Mouse (Mus musculus): ENCODE data around the gene Wdfy1. TPM values are rescaled to one million over a fixed set of nuclear protein-coding genes. Genes with fewer than 3 reads are reported as not detected.
A peak's percentile ranks its signal among the peaks of the same experiment; 100 is the strongest.

Gene Wdfy1
- polyA plus RNA-seq (2014; fragmentation: Nextera tagmentation; extraction: Ambion mirVana) = 23.7 and 24.5 TPM in 2 replicates

DNA sequence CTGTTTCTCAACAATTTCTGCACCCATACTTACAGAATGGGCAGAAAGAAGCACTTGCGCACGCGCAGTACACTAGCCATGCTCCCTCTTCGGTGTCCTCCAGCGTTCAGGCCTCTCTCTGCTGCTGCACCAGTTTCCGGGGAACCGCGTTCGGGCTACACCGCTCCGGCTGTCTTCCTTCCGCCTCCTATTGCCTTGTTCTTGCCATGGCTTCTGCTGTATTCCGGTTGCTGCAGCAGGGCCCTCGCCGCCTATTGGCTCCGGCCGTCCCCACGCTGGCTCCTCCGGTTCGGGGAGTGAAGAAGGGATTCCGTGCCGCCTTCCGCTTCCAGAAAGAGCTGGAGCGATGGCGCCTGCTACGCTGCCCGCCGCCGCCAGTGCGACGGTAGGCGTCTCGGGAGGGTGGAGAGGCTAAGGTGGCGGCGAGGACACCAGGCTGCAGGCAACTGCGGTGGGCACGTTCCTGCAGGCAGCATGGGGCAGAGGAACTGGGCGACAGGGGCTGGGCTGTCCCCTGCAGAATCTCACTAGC is at the start of gene Wdfy1, which contains the start of gene Mrpl44:
Gene Wdfy1, minus strand, starts transcription at position 217 of the 532 bp plus-strand sequence.
Gene Mrpl44, plus strand, starts transcription at position 92 of the 532 bp plus-strand sequence.
- H3K9me3 ChIP-seq (replicated peaks; ENCODE audit: control insufficient read depth, low read length) = no peaks in the 10 kb centered on the region
- peak within 1 kb of the TSS; percentile 73 for H3K27ac ChIP-seq (ENCODE audit: low read depth, low read length)
- H3K9ac ChIP-seq (ENCODE audit: low read depth, low read length) = peak within 1 kb of the TSS; percentile 81
- H3K27me3 ChIP-seq (ENCODE audit: control insufficient read depth, insufficient read depth, low read length) = no peaks in the 10 kb centered on the region
- H3K4me1 ChIP-seq (ENCODE audit: control insufficient read depth, insufficient read depth, low read length) = peaks cover 2% of the 10 kb centered on the region; the same call in 1 of the 2 replicates
- ATAC-seq (replicated peaks; ENCODE audit: insufficient number of reproducible peaks, low FRiP score, low TSS enrichment) = peak; percentile 97
- H3K36me3 ChIP-seq (ENCODE audit: control insufficient read depth, insufficient read depth, low read length) = peaks cover 15% of the 10 kb centered on the region
- peak within 1 kb of the TSS; percentile 68 for H3K4me3 ChIP-seq (ENCODE audit: low read depth, low read length)
- peak within 1 kb of the TSS; percentile 69 for H3K4me2 ChIP-seq
- WGBS (ENCODE audit: insufficient replicate concordance) = under 1% methylated on average over 38 of the region's 38 CpGs

DNA sequence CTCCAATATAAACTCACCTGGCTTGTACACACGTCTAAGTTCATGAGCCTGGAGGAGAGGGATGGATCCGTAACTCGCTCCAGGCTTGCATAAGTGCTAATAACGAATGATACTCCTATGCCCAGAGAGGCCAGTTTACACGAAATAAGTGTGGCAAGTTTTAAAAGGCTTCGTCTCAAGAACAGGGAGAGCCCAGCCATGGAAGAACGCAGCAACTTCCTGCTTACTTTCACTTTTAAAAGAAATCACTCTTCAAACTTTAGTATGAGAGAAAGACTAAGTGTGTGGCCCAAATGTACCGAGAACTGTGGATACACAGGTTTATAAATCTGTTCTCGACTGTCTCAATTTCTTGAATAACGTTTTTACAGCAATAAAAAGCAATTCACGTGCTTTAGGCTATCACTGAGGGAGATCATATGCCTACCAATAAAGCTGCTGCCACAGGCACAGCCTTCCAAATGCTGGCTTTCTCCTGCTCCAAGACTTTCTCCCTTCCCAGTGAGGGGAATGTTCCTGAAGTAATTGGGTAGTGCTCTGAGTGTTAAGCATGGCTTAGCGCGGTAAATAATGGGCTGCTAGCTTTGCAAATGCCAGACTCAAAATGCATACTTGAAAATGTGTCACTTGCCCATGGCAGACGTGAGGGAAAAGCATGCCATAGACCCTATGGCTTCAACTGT is 48.1 kb upstream of the Wdfy1 start:
- Histone ChIP-seq H3K27ac (ENCODE audit: low read depth, low read length) (no peak overlapping the region), H3K4me3 (ENCODE audit: low read depth, low read length) (no peak overlapping the region), H3K9me3 (replicated peaks; ENCODE audit: control insufficient read depth, low read length) (no peaks in the 10 kb centered on the region), H3K4me2 (no peak overlapping the region), H3K27me3 (ENCODE audit: control insufficient read depth, insufficient read depth, low read length) (no peaks in the 10 kb centered on the region), H3K4me1 (ENCODE audit: control insufficient read depth, insufficient read depth, low read length) (peaks cover 12% of the 10 kb centered on the region), H3K36me3 (ENCODE audit: control insufficient read depth, insufficient read depth, low read length) (no peaks in the 10 kb centered on the region), H3K9ac (ENCODE audit: low read depth, low read length) (no peak overlapping the region)
- 77% methylated on average over 14 of the region's 14 CpGs for WGBS (ENCODE audit: insufficient replicate concordance)
- no peak for ATAC-seq (replicated peaks; ENCODE audit: insufficient number of reproducible peaks, low FRiP score, low TSS enrichment)

DNA sequence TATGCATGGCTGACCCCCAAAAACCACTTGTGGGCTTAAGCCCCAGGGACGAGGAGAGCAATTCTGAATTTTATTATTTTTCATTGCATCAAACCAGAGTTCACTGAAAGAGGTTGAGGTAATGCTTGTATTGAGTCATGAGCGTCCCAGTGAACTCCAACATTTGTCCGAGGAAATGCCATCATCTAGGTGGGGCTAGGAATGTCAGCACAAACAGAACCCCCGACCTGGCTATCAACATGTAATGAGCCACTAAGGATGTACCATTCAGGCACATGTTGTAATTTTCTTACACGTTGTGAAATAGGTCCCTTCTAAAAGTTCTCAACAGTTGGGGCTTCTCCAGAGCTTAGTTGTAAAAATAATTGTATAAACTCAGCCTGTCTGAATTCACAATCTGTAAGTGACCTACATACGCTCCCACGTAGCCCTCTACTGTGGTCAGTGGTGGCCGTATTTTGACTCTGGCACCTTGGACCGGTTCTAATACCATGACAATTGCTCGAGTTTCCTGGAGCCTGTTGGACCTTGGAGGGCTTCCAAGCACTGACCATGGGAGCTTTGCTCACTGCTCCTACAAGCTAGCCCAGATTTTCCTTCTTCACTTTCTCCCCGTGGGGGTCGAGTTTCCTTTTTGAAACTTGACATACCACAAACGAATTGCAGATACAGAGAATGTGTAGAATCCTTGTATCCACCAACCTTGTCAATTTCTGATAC is 47.0 kb upstream of the Wdfy1 start:
- Histone ChIP-seq H3K27me3 (ENCODE audit: control insufficient read depth, insufficient read depth, low read length) (no peaks in the 10 kb centered on the region), H3K9me3 (replicated peaks; ENCODE audit: control insufficient read depth, low read length) (no peaks in the 10 kb centered on the region), H3K36me3 (ENCODE audit: control insufficient read depth, insufficient read depth, low read length) (no peaks in the 10 kb centered on the region), H3K27ac (ENCODE audit: low read depth, low read length) (no peak overlapping the region), H3K4me1 (ENCODE audit: control insufficient read depth, insufficient read depth, low read length) (peaks cover 12% of the 10 kb centered on the region), H3K4me2 (no peak overlapping the region), H3K9ac (ENCODE audit: low read depth, low read length) (no peak overlapping the region), H3K4me3 (ENCODE audit: low read depth, low read length) (no peak overlapping the region)
- no peak for ATAC-seq (replicated peaks; ENCODE audit: insufficient number of reproducible peaks, low FRiP score, low TSS enrichment)
- WGBS (ENCODE audit: insufficient replicate concordance) = 64% methylated on average over 13 of the region's 13 CpGs

DNA sequence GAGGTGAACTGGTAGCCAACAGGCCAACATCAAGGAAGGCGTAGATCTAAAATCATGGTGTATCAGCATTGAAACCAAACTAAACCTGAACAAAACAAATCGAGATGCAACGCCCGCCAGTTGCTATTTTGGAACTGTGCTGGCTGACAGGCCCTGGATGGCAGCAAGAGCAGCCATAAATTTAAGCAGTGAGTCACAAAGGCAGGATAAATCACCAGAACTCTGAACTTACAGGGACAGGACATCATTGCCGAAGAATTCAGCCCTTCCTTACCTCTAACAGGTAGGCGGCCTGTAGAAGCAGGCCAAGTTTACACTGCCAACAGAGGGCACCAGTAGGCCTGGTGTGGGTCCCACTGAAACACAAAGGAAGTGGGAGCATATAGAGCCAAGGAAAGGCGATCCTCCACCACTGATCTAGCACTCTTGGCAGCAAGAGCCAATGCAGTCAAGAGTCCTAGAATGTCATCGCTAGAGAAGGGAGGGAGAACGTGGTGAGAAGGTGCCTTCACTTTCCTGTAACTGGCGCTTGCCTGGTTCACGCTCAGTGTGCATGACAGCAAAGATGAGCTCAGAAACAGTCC is 43.4 kb upstream of the Wdfy1 start:
- H3K27me3 ChIP-seq (ENCODE audit: control insufficient read depth, insufficient read depth, low read length) = no peaks in the 10 kb centered on the region
- H3K9ac ChIP-seq (ENCODE audit: low read depth, low read length) = no peak overlapping the region
- no peak overlapping the region for H3K4me3 ChIP-seq (ENCODE audit: low read depth, low read length)
- ATAC-seq (replicated peaks; ENCODE audit: insufficient number of reproducible peaks, low FRiP score, low TSS enrichment) = no peak
- WGBS (ENCODE audit: insufficient replicate concordance) = 81% methylated on average over 11 of the region's 11 CpGs
- H3K4me2 ChIP-seq = no peak overlapping the region
- no peak overlapping the region for H3K27ac ChIP-seq (ENCODE audit: low read depth, low read length)
- H3K4me1 ChIP-seq (ENCODE audit: control insufficient read depth, insufficient read depth, low read length) = peaks cover 6% of the 10 kb centered on the region
- no peaks in the 10 kb centered on the region for H3K9me3 ChIP-seq (replicated peaks; ENCODE audit: control insufficient read depth, low read length)
- no peaks in the 10 kb centered on the region; the same call in 1 of the 2 replicates for H3K36me3 ChIP-seq (ENCODE audit: control insufficient read depth, insufficient read depth, low read length)

DNA sequence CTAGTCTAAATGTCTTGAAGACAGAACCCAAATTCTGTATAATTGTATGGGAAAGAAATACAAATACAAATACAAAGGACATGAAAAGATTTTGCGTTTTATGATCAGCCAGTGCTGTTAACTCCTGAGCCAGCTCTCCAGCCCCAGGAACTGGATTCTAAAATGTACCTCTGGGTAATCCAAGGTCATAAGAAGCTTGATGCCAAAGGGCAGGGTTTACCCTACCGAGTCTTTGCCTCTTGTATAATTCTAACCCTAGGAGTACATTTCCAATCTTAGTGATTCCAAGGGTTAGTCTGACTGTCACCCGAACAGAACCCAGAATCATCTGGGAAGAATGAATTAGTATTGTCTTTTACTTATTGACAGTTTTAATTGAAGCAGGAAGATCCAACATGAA is 39.5 kb upstream of the Wdfy1 start:
- Histone ChIP-seq H3K4me1 (ENCODE audit: control insufficient read depth, insufficient read depth, low read length) (no peaks in the 10 kb centered on the region; the same call in 1 of the 2 replicates), H3K27ac (ENCODE audit: low read depth, low read length) (no peak overlapping the region), H3K27me3 (ENCODE audit: control insufficient read depth, insufficient read depth, low read length) (no peaks in the 10 kb centered on the region), H3K4me3 (ENCODE audit: low read depth, low read length) (no peak overlapping the region), H3K4me2 (no peak overlapping the region), H3K9ac (ENCODE audit: low read depth, low read length) (no peak overlapping the region), H3K9me3 (replicated peaks; ENCODE audit: control insufficient read depth, low read length) (no peaks in the 10 kb centered on the region), H3K36me3 (ENCODE audit: control insufficient read depth, insufficient read depth, low read length) (peaks cover 5% of the 10 kb centered on the region; the same call in 1 of the 2 replicates)
- WGBS (ENCODE audit: insufficient replicate concordance) = 85% methylated on average over 3 of the region's 3 CpGs
- ATAC-seq (replicated peaks; ENCODE audit: insufficient number of reproducible peaks, low FRiP score, low TSS enrichment) = no peak

DNA sequence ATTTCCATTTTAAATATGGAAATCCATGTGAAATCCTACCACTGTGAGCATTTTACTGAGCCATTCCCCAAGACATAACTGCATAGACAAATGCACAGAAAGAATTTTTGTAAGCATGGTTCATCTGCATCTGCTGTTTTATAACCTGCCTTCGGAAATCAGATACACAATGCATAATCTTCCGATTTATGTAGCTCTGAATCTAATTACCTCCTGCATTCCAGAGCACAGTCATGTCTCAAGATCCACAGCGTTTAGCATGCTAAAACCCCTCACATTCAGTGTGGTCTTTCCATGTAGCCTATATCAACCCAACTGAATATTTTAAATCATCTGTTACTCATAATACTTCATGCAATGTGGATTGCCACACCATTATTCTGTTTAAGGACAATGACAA is 33.5 kb upstream of the Wdfy1 start:
- no peak overlapping the region for H3K27ac ChIP-seq (ENCODE audit: low read depth, low read length)
- H3K4me3 ChIP-seq (ENCODE audit: low read depth, low read length) = no peak overlapping the region
- no peak for ATAC-seq (replicated peaks; ENCODE audit: insufficient number of reproducible peaks, low FRiP score, low TSS enrichment)
- no peak overlapping the region for H3K9ac ChIP-seq (ENCODE audit: low read depth, low read length)
- WGBS (ENCODE audit: insufficient replicate concordance) = 73% methylated on average over 3 of the region's 3 CpGs
- no peak overlapping the region for H3K4me2 ChIP-seq
- no peaks in the 10 kb centered on the region for H3K9me3 ChIP-seq (replicated peaks; ENCODE audit: control insufficient read depth, low read length)
- no peaks in the 10 kb centered on the region for H3K27me3 ChIP-seq (ENCODE audit: control insufficient read depth, insufficient read depth, low read length)
- peaks cover 5% of the 10 kb centered on the region; the same call in 1 of the 2 replicates for H3K36me3 ChIP-seq (ENCODE audit: control insufficient read depth, insufficient read depth, low read length)
- peaks cover 14% of the 10 kb centered on the region for H3K4me1 ChIP-seq (ENCODE audit: control insufficient read depth, insufficient read depth, low read length)

DNA sequence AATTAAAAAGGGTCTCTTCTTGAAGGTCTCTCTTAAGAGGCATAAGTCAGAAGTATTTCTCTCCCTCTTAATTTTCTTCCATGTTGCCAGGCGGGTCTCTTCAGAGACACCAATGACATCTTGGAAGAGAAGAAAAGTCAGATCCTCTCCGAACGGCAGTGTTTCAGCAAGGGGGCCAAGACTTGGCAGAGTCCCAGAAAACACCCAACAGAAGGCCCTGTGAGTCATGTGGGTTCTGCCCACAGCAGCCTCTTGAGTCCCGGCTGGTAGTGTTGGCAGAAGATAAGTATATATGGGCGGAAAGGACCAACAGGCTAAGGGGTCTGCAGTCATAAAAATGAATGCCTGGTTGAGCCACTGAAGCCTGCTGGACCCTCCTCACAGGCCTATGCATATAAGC is 30.9 kb upstream of the Wdfy1 start:
- H3K27me3 ChIP-seq (ENCODE audit: control insufficient read depth, insufficient read depth, low read length) = no peaks in the 10 kb centered on the region
- ATAC-seq (replicated peaks; ENCODE audit: insufficient number of reproducible peaks, low FRiP score, low TSS enrichment) = 0 out of 2 replicates have a peak, but pooled peaks have one; percentile 28
- peaks cover 14% of the 10 kb centered on the region for H3K4me1 ChIP-seq (ENCODE audit: control insufficient read depth, insufficient read depth, low read length)
- 53% methylated on average over 5 of the region's 5 CpGs for WGBS (ENCODE audit: insufficient replicate concordance)
- no peak overlapping the region for H3K4me2 ChIP-seq
- H3K36me3 ChIP-seq (ENCODE audit: control insufficient read depth, insufficient read depth, low read length) = peaks cover 2% of the 10 kb centered on the region; the same call in 1 of the 2 replicates
- no peaks in the 10 kb centered on the region for H3K9me3 ChIP-seq (replicated peaks; ENCODE audit: control insufficient read depth, low read length)
- no peak overlapping the region for H3K4me3 ChIP-seq (ENCODE audit: low read depth, low read length)
- H3K27ac ChIP-seq (ENCODE audit: low read depth, low read length) = no peak overlapping the region
- H3K9ac ChIP-seq (ENCODE audit: low read depth, low read length) = no peak overlapping the region

DNA sequence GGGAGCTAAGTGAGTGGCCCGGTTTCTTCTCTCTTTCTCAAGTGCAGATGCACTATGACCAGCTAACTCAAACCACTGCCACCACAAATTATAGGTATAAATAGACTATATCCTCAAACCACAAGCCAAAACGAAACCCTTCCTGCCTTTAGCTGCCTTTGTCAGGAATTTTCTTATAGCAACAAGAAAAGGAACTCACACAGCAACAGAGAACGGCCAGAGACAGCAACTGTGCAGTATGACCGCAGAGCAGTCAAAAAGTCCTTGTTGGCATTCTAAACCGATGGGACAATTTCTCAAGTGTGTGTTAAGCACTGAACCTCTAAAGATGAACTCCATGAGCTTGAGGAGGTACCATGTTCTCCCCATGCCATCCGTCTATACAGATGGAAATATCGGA is 27.7 kb upstream of the Wdfy1 start:
- ATAC-seq (replicated peaks; ENCODE audit: insufficient number of reproducible peaks, low FRiP score, low TSS enrichment) = no peak
- Histone ChIP-seq H3K27ac (ENCODE audit: low read depth, low read length) (no peak overlapping the region), H3K9me3 (replicated peaks; ENCODE audit: control insufficient read depth, low read length) (no peaks in the 10 kb centered on the region), H3K36me3 (ENCODE audit: control insufficient read depth, insufficient read depth, low read length) (no peaks in the 10 kb centered on the region), H3K4me3 (ENCODE audit: low read depth, low read length) (no peak overlapping the region), H3K27me3 (ENCODE audit: control insufficient read depth, insufficient read depth, low read length) (no peaks in the 10 kb centered on the region), H3K4me1 (ENCODE audit: control insufficient read depth, insufficient read depth, low read length) (peaks cover 8% of the 10 kb centered on the region), H3K9ac (ENCODE audit: low read depth, low read length) (no peak overlapping the region), H3K4me2 (no peak overlapping the region)
- WGBS (ENCODE audit: insufficient replicate concordance) = 88% methylated on average over 7 of the region's 7 CpGs

Data from heart, embryonic 11.5 days (tissue).